Mouse (Mus musculus) thymus, postnatal 10 days (tissue): ENCODE measurements around the gene Grid2.

ENCODE experiments used
- DNase-seq, 2 experiments: peaks; one replicate each; pipeline ENCODE4 v3.0.0; 2021; ENCODE audit warnings: low spot score in 2 of 2

Grid2 gene

GRCm38 (mm10) chr6:64304709-64305476 is 1049.2 kb downstream of the Grid2 start:
- DNase-seq = no peak

DNA sequence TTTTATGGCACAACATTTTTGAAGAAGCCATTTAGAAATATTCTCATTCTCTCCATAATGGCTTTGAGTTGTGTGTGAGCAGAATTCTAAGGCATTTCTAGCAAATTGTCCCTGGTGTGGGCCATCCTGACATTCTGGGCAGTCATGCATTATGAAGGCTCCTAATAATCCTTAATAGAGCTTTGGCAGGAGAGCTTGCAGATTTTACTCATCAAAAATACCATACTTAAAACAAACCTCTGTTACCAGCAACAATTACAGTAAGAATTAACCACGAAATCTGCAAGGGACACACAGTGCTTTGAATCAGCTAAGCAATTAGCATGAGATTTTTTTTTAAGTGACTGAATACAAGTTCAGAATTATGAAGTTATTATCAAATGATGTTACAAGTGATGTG is 1053.0 kb downstream of the Grid2 start:
- no peak for DNase-seq

DNA sequence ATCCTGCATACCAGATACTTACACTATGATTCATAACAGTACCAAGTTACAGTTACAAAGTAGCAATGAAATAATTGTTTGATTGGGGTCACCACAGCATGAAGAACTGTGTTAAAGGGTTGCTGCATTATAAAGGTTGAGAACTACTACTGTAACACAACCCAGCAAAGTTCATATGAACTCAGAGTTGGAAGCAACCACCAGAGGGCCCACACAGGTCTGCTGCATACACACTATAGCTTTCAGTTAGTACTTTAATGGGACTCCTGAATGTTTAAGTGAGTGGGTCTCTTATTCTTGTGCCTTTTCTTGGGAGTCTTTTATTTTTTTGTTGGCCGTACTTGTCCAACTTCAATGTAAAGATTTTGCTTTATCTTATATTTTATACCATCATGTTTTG is 1057.5 kb downstream of the Grid2 start:
- no peak for DNase-seq

- no peak for DNase-seq
Observed at GRCm38 (mm10) chr6:64326936-64327335, 1071.3 kb downstream of the Grid2 start.

DNA sequence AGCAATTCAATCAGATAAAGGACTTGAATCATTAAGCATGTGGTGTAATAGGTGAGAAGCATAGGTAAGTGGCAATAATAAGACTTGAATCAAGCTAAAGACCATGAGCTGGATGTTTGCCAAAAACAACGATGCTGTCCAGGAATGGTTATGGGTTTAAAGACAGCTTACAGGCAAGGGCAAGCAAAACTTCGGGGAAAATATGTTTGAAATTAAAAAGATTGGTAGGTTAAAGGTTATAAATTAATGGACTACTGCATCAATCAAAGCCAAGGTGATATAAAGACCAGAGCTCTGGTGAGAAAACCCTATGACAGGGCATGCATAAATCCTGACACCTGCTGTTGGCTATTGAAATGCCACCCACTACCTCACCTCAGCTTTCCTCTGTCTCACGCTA is 1072.2 kb downstream of the Grid2 start:
- no peak for DNase-seq

- no peak for DNase-seq
Observed at GRCm38 (mm10) chr6:64398413-64399098, 1142.9 kb downstream of the Grid2 start.

DNA sequence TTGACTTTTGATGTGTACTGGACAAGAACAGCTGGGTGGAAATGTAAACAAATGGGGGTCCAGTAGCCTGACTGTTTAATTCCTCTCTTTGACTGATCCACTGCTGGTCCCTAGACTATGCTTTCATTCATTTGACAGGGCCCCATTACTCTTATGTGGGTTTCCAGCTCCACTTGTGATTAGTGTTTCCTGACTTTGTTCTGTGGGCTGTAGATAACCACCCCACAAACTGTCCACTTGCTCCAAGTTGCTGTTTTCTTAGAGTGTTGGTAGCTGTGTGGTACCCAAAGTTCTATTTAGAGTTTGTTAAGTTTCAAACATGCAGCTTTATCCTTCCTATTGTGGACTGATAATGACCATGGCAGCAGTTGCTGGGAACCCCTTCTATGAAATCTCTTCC is 1172.0 kb downstream of the Grid2 start:
- DNase-seq = no peak

DNA sequence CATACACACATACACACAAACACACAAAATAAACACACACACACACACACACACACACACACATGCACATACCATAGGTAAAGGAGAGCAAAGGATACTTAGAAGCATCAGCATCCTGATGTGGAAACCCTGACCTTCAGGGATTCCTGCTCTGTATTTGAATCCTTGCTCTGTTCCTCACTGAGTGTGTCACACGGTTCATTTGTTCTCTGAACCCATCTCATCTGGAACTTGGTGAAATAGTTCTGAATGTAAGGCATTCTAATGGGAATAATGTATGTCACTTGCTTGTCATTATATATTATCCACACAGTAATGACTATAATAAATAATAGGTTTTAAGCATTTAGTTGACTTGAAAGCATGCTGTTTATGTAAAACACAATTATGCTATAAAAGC is 1173.2 kb downstream of the Grid2 start:
- DNase-seq = no peak

DNA sequence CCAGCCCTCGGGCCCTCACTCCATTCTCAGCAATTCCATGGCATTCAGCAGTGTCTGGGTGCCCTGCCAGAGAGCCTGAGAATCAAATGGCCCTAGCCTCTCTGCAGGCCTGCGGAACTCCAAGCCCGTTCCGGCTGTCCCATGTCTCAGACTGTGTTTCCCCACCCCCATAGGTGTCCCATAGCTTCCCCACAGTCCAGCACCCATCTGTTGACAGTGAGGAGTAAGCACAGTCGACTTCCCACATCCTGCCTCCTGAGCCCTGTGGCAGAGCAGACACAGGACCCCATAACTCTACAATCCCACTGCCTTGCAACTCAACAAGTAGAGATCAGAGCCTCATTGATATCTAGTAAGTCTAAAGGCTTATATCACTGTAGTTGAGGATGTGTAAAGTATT is 1192.5 kb downstream of the Grid2 start:
- no peak for DNase-seq

DNA sequence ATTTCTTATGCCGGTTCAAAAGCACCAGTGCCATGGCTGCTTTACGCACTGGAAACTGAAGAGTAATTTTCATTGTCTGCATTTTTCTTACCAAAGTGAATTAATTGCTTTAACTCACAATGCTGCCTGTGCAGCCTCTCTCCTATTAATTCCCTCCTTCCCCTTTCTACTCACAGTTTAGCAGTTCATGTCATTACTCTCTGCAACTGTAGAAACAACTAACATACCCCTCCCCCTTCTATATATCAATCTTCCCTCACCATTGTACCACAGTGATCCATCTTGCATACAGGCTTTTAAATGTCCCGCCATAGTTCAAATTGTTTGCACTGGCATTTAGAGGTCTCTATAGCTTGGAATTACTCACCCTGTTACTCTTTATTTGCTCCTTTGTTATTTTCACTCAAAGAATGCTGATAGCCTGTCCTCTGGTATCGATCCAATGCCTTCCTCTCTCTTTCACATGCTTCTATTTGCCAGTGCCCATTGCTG is 1193.2 kb downstream of the Grid2 start:
- no peak for DNase-seq

- no peak for DNase-seq
Observed at GRCm38 (mm10) chr6:64450770-64451169, 1195.1 kb downstream of the Grid2 start.

- DNase-seq = no peak
Observed at GRCm38 (mm10) chr6:64479884-64480283, 1224.2 kb downstream of the Grid2 start.

GRCm38 (mm10) chr6:64480592-64480991 is 1224.9 kb downstream of the Grid2 start:
- no peak for DNase-seq

DNA sequence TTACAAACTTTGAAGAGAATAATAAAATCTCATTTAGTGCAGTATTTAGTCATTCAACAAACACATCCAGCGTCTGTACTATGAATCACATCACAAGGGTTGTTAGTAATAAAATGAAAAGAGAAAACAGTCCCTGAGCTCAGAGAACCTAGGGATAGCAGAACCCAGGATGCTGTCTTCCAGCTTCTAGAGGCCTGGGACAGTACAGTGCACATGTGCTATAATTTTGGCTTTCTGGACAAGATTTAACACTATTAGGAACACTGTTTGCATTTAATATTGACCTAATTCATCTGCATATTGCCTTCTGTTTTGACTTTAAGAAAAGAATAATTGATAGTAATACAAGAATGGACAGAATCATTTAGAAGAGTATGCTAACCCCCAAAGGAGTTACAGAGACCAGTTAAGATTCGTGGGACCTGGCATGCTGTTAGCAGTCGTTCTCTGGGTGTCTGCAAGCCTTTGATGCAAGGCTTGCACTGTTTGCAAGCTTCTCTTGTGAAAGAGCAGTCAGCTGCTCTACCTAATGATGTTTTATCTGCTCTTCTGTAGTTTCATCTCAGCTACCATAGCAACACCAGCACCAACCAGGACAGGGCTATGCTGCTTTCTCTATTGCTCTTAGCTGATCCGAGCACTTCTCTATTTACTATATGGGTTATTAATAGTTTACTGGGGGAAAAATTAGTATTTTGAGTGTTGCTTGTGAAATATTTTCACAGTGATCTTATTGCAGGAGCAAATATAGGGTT is 1234.8 kb downstream of the Grid2 start:
- no peak for DNase-seq

DNA sequence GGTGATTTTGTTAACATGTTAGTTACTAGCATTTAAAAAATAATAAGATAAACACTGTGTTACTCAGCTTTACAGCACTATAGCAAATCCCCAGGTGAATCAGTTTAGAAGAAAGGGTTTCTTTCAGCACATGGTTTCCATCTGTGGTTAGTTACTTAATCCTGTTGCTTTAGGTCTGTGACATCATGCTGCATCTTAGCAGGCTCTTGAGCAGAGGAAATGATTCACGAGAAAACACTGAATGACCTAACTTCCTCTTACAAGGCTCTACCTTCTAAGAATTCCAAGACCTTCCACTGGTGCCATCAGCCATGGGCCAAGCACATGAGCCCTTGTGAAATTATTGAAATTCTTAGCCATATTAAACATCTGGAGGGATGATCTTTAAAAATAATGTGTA is 1248.7 kb downstream of the Grid2 start:
- no peak for DNase-seq

DNA sequence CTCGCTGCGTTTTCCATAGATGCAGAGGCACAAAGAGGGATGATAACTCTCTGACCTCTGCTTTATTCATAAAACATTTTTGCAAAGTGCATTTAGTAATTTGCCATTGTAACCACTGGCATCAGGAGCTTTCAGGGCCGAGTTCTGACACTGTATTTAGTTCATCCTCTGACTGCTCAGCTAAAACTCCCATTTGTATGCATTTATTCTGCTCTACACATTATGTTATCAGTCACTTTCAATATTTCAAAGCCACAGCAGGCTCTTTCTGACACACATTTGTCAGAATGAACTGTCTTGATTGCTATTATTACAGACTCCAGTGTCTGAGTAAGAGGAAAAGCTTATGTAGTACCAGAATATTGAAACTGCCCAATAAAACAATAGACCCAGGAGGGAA is 1286.5 kb downstream of the Grid2 start:
- no peak for DNase-seq

DNA sequence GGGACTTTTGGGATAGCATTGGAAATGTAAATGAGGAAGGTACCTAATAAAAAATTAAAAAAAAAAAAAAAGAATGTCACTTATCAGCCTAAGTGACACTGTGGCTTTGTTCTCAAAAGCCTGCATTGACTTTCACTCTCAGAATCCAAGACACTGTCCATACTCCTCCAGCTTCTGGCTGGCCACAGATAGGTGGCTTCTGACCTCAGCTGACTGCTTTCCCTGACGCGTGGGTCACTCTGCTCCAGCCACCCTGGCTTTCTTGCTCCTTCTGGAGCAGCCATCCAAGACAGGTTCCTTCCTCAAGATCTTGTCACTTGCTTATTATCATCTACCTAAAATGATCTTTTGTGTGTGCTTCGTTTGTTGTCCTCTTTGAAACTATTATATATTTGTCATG is 1298.0 kb downstream of the Grid2 start:
- no peak for DNase-seq

DNA sequence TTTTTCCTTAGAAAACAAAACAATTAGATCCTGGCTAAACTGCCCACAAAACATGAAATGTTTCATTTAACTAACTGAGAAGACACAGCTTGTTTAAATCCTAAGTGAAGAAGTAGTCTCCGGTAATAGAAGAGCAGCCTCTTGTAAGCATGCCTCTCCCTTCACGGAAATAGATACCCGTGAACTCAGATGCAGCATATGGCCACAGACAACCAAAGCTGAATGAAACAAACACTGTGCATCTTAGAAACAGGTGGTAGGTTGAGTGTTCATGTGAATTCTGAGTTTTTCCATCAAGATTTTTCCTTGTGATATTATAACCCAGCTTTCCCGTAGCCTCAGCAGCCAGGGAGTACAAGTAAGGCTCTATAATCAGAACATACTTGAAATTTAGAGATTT is 1299.5 kb downstream of the Grid2 start:
- DNase-seq = no peak

GRCm38 (mm10) chr6:64568599-64568998 is 1312.9 kb downstream of the Grid2 start:
- DNase-seq = no peak

GRCm38 (mm10) chr6:64581338-64581737 is 1325.7 kb downstream of the Grid2 start:
- DNase-seq = no peak

DNA sequence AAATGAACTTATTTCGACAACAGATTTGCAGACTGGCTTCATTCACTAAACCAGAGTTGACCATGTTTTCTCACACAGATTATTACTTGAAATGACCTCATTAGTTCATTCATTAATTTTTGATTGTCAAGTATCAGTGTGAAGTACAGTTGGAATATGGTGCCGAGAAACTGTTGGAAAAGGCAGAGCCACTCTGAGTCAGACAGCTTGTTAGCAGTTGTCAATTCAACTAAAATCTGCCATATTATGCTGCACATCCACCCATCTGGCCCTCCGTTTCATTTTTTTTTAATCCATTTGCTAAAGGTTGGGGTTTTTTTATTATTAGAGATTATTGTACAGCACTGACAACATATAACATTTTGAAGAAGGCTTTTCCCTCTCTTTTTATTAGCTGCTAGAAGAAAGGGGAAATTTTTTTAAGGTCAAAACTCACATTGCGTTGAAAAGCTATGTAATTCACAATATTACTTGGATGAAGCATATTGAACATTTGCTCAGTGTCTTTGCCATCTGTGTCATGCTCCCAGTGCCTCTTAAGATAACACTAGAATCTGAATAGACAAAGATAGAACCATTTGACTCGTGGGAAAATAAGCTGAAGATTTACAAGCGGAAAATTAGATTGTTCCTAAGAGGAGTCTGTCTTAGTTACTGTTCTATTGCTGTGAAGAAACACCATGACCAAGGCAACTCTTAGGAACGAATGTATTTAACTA is 1333.0 kb downstream of the Grid2 start:
- no peak for DNase-seq

GRCm38 (mm10) chr6:64596261-64596660 is 1340.6 kb downstream of the Grid2 start:
- DNase-seq = no peak
